Mouse (Mus musculus) liver, adult (tissue): ENCODE data around the gene E030018B13Rik.

Source experiments
- GATA4 ChIP-seq: IDR thresholded peaks from 2 replicates; pipeline ENCODE4 v1.6.1; 2014; ENCODE audit warnings: mild to moderate bottlenecking, low read length; ENCODE audit not compliant: insufficient replicate concordance

Gene E030018B13Rik

GRCm38 (mm10) chr7:63916268-63916907 is at the start of gene E030018B13Rik:
TSS of gene E030018B13Rik (plus strand) at chr7:63916857.
- TF ChIP-seq GATA4: no peak

- no peak for TF ChIP-seq GATA4
Measured at GRCm38 (mm10) chr7:63868356-63868918, 48.2 kb upstream of the E030018B13Rik start.

GRCm38 (mm10) chr7:63871698-63872097 is 45.0 kb upstream of the E030018B13Rik start:
- no peak for TF ChIP-seq GATA4

- TF ChIP-seq GATA4: no peak
Measured at GRCm38 (mm10) chr7:63873880-63874279, 42.8 kb upstream of the E030018B13Rik start.

GRCm38 (mm10) chr7:63875686-63876085 is 41.0 kb upstream of the E030018B13Rik start:
- TF ChIP-seq GATA4: no peak

- no peak for TF ChIP-seq GATA4
Measured at GRCm38 (mm10) chr7:63876640-63877039, 40.0 kb upstream of the E030018B13Rik start.

- TF ChIP-seq GATA4: no peak
Measured at GRCm38 (mm10) chr7:63877610-63878009, 39.0 kb upstream of the E030018B13Rik start.

- no peak for TF ChIP-seq GATA4
Measured at GRCm38 (mm10) chr7:63879583-63879982, 37.1 kb upstream of the E030018B13Rik start.

- no peak for TF ChIP-seq GATA4
Measured at GRCm38 (mm10) chr7:63882739-63883138, 33.9 kb upstream of the E030018B13Rik start.

GRCm38 (mm10) chr7:63885025-63885424 is 31.6 kb upstream of the E030018B13Rik start:
- no peak for TF ChIP-seq GATA4

- no peak for TF ChIP-seq GATA4
Measured at GRCm38 (mm10) chr7:63887034-63887551, 29.6 kb upstream of the E030018B13Rik start.

- no peak for TF ChIP-seq GATA4
Measured at GRCm38 (mm10) chr7:63887602-63888123, 29.0 kb upstream of the E030018B13Rik start.

- TF ChIP-seq GATA4: no peak
Measured at GRCm38 (mm10) chr7:63888674-63889073, 28.0 kb upstream of the E030018B13Rik start.

GRCm38 (mm10) chr7:63889116-63889975 is 27.3 kb upstream of the E030018B13Rik start:
- no peak for TF ChIP-seq GATA4

GRCm38 (mm10) chr7:63891488-63892075 is 25.1 kb upstream of the E030018B13Rik start:
- no peak for TF ChIP-seq GATA4
